Mouse (Mus musculus): ENCODE data around the gene Rdh1. TPM values are rescaled to one million over a fixed set of nuclear protein-coding genes. Genes with fewer than 3 reads are reported as not detected.
"Not testable (repeated sequence)": the region's sequence is repeated elsewhere in the genome, so short reads cannot be mapped to it uniquely, and the experiment has no call there.

Rdh1 gene
- polyA plus RNA-seq, 1 experiment from 2014 or later: 0.04 TPM

DNA sequence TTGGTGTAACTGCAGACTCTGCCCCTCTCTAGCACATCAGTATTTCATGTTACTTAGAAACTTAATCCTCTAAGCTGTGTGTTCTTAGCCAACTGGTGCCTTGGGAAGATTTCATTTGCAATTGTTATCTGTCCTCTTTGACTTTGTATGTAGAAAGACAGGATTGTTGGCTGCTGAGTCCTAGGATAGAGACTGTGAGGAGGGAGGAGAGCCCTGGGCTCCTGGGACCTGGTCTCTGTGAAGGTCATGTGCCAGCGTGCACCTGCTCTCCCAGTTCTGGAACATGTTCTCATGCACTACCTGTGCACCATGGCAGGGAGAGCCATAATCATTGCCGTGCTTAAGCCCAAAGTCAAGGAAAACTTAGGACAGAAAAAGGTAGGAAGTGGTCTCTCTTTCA is 42.1 kb downstream of the Rdh1 start:
- 88% methylated on average over 2 of the region's 2 CpGs for WGBS

DNA sequence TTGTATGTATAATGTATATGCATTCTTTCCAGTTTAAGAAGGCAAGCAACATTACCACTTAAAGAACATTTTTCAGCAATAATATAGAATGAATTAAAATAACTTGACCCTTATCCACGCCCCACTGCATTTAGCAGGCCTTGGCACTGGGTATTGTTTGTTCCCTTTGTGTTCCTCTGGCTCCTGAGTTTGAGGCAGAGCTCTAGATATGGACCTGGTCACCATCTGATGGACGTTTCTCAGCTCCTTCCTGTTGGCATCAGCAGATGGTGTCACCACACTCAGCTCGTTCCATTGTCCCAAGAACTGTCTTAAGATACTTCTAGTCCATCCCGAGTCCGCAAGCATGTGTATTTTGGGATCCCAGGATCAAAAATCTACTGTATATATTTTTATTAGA is 42.7 kb downstream of the Rdh1 start:
- Histone ChIP-seq H3K27me3 (replicated peaks; ENCODE audit: control insufficient read depth, insufficient read depth, low read length) (no peaks in the 10 kb centered on the region), H3K36me3 (ENCODE audit: control insufficient read depth, insufficient read depth, low read length) (no peaks in the 10 kb centered on the region), H3K4me2 (ENCODE audit: low read length) (no peak overlapping the region), H3K9me3 (ENCODE audit: control insufficient read depth, low read length) (no peaks in the 10 kb centered on the region), H3K4me3 (ENCODE audit: low read length) (no peak overlapping the region), H3K27ac (ENCODE audit: low read depth, low read length) (no peak overlapping the region), H3K9ac (ENCODE audit: low read depth, low read length) (no peak overlapping the region), H3K4me1 (ENCODE audit: control insufficient read depth, insufficient read depth, low read depth, low read length) (no peaks in the 10 kb centered on the region)
- 82% methylated on average over 5 of the region's 5 CpGs for WGBS
- ATAC-seq: no peak

More for the DNA sequence above, 42.1 kb downstream of the Rdh1 start:
- Histone ChIP-seq H3K9ac (ENCODE audit: low read depth, low read length) (no peak overlapping the region), H3K27ac (ENCODE audit: low read depth, low read length) (no peak overlapping the region), H3K4me3 (ENCODE audit: low read length) (no peak overlapping the region), H3K4me2 (ENCODE audit: low read length) (no peak overlapping the region), H3K4me1 (ENCODE audit: control insufficient read depth, insufficient read depth, low read depth, low read length) (no peaks in the 10 kb centered on the region), H3K27me3 (replicated peaks; ENCODE audit: control insufficient read depth, insufficient read depth, low read length) (no peaks in the 10 kb centered on the region), H3K36me3 (ENCODE audit: control insufficient read depth, insufficient read depth, low read length) (no peaks in the 10 kb centered on the region), H3K9me3 (ENCODE audit: control insufficient read depth, low read length) (peaks cover 2% of the 10 kb centered on the region)
- ATAC-seq: no peak

DNA sequence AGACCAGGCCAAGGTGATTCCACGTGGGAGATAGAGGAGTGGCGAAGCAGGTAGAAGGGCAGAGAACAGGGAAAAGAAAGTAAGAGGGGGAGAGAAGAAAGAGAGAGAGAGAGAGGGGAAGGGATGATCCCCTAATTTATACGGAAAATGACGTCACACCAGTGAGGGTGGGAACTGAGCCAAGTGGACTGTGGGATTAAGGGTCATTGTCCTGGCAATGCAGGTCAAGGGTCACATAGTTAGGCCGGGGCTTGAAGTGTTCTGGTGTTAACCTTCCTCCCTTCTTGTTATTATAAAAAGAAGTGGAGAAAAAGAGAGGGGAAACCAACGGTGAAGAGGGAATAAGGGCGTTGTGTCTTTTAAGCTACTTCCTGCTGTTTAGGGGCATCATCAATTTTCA is 44.9 kb downstream of the Rdh1 start:
- ATAC-seq: no peak
- Histone ChIP-seq H3K9ac (ENCODE audit: low read depth, low read length) (no peak overlapping the region), H3K4me2 (ENCODE audit: low read length) (no peak overlapping the region), H3K27me3 (replicated peaks; ENCODE audit: control insufficient read depth, insufficient read depth, low read length) (no peaks in the 10 kb centered on the region), H3K27ac (ENCODE audit: low read depth, low read length) (no peak overlapping the region), H3K9me3 (ENCODE audit: control insufficient read depth, low read length) (no peaks in the 10 kb centered on the region), H3K4me3 (ENCODE audit: low read length) (no peak overlapping the region), H3K36me3 (ENCODE audit: control insufficient read depth, insufficient read depth, low read length) (no peaks in the 10 kb centered on the region), H3K4me1 (ENCODE audit: control insufficient read depth, insufficient read depth, low read depth, low read length) (no peaks in the 10 kb centered on the region)
- WGBS: 58% methylated on average over 7 of the region's 7 CpGs

DNA sequence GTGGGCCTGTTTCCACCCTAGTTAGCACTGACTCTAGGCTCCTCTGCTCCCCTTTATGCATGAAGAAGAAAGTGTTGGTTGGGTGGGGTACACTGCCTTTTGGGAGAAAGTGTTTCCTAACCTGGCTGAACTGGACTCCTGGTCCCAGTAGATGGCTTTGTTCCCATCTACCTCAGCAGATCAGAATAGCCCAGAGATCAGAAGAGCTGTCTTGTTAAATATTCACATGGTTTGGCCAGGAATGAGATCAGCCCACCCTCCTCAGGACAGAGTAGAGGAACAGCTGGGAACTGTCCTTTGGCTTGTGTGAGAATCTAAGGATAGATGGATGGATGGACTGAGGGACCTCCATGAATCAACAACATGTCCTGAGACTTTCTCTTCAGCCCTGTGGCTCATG is 56.4 kb downstream of the Rdh1 start:
- Histone ChIP-seq H3K9ac (ENCODE audit: low read depth, low read length) (no peak overlapping the region), H3K4me2 (ENCODE audit: low read length) (no peak overlapping the region), H3K4me1 (ENCODE audit: control insufficient read depth, insufficient read depth, low read depth, low read length) (no peaks in the 10 kb centered on the region), H3K36me3 (ENCODE audit: control insufficient read depth, insufficient read depth, low read length) (no peaks in the 10 kb centered on the region), H3K9me3 (ENCODE audit: control insufficient read depth, low read length) (peaks cover 4% of the 10 kb centered on the region), H3K4me3 (ENCODE audit: low read length) (no peak overlapping the region), H3K27me3 (replicated peaks; ENCODE audit: control insufficient read depth, insufficient read depth, low read length) (no peaks in the 10 kb centered on the region), H3K27ac (ENCODE audit: low read depth, low read length) (no peak overlapping the region)
- ATAC-seq: no peak

DNA sequence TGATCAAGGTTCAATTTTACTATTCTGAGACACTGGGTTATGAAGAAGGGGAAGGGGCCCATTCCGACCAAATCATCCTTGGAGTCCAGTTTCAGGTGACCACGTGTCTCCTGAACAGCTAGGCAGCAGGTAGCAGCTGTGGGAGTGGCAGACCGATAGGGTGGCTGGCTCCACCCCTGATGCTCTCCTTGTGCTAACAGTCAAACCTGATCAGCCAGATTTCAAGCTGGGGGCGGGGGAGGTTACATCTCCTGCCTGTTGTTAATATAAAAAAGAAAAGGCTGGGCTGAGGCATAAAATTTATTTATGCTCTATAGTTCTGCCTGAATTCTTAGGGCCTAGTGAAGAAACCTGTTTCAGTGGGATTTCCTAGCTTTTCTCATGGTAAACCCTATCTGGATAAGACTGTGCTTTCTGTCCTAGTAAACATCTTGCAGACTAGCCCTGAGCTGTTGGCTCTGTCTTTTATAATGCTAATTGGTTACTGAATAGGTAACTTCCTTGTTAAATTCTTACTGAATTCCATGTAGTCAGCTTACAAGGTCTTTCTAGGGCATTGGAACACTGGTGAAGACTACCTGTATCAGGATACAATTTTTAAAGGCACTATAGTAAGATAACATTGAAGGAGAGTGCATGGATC is 57.9 kb downstream of the Rdh1 start:
- not testable (repeated sequence) for H3K36me3 ChIP-seq (ENCODE audit: control insufficient read depth, insufficient read depth, low read length); H3K4me3 ChIP-seq (ENCODE audit: low read length); H3K4me2 ChIP-seq (ENCODE audit: low read length); H3K4me1 ChIP-seq (ENCODE audit: control insufficient read depth, insufficient read depth, low read depth, low read length); ATAC-seq; H3K27me3 ChIP-seq (replicated peaks; ENCODE audit: control insufficient read depth, insufficient read depth, low read length); H3K9me3 ChIP-seq (ENCODE audit: control insufficient read depth, low read length); H3K9ac ChIP-seq (ENCODE audit: low read depth, low read length); H3K27ac ChIP-seq (ENCODE audit: low read depth, low read length)
- 74% methylated on average over 4 of the region's 4 CpGs for WGBS

Other genes with a start within 250 kb of the Rdh1 start
- gene Ndufa4l2, start 244.8 kb upstream of the Rdh1 start, polyA plus RNA-seq (2015; fragmentation: Nextera tagmentation; extraction: Ambion mirVana): 23.2 and 29.5 TPM in 2 replicates
- 52.8 and 59.3 TPM in 2 replicates for gene Shmt2, start 237.3 kb upstream of the Rdh1 start, polyA plus RNA-seq (2015; fragmentation: Nextera tagmentation; extraction: Ambion mirVana)
- 129 and 136 TPM in 2 replicates for gene Nxph4, start 225.2 kb upstream of the Rdh1 start, polyA plus RNA-seq (2015; fragmentation: Nextera tagmentation; extraction: Ambion mirVana)
- gene Lrp1, start 138.6 kb upstream of the Rdh1 start, polyA plus RNA-seq (2015; fragmentation: Nextera tagmentation; extraction: Ambion mirVana): 109 and 125 TPM in 2 replicates
- gene Stat6, start 116.7 kb upstream of the Rdh1 start, polyA plus RNA-seq (2015; fragmentation: Nextera tagmentation; extraction: Ambion mirVana): 6.0 and 8.0 TPM in 2 replicates
- 2.9 and 3.9 TPM in 2 replicates for gene Nemp1, start 92.8 kb upstream of the Rdh1 start, polyA plus RNA-seq (2015; fragmentation: Nextera tagmentation; extraction: Ambion mirVana)
- gene Nab2, start 91.2 kb upstream of the Rdh1 start, polyA plus RNA-seq (2015; fragmentation: Nextera tagmentation; extraction: Ambion mirVana): 2.2 and 3.2 TPM in 2 replicates
- gene Myo1a, start 54.6 kb upstream of the Rdh1 start, polyA plus RNA-seq (2015; fragmentation: Nextera tagmentation; extraction: Ambion mirVana): 0.52 and 0.73 TPM in 2 replicates
- 0.74 and 2.5 TPM in 2 replicates for gene Tac2, start 35.2 kb upstream of the Rdh1 start, polyA plus RNA-seq (2015; fragmentation: Nextera tagmentation; extraction: Ambion mirVana)
- 2.4 TPM in 2 replicates for gene Zbtb39, start 20.2 kb upstream of the Rdh1 start, polyA plus RNA-seq (2015; fragmentation: Nextera tagmentation; extraction: Ambion mirVana)
- 1.9 and 2.0 TPM in 2 replicates for gene Gpr182, start 8.0 kb upstream of the Rdh1 start, polyA plus RNA-seq (2015; fragmentation: Nextera tagmentation; extraction: Ambion mirVana)
- gene Rdh16f1, start 66 bp downstream of the Rdh1 start, polyA plus RNA-seq (2015; fragmentation: Nextera tagmentation; extraction: Ambion mirVana): not detected in 2 replicates
- gene Rdh9, start 16.7 kb downstream of the Rdh1 start, polyA plus RNA-seq (2015; fragmentation: Nextera tagmentation; extraction: Ambion mirVana): 0.20 and 0.21 TPM in 2 replicates
- gene Rdh16, start 41.4 kb downstream of the Rdh1 start, polyA plus RNA-seq (2015; fragmentation: Nextera tagmentation; extraction: Ambion mirVana): not detected in 2 replicates
- gene Rdh19, start 90.2 kb downstream of the Rdh1 start, polyA plus RNA-seq (2015; fragmentation: Nextera tagmentation; extraction: Ambion mirVana): not detected in 2 replicates
- not detected in 2 replicates for gene Rdh16f2, start 106.8 kb downstream of the Rdh1 start, polyA plus RNA-seq (2015; fragmentation: Nextera tagmentation; extraction: Ambion mirVana)
- not detected in 2 replicates for gene Rdh7, start 129.1 kb downstream of the Rdh1 start, polyA plus RNA-seq (2015; fragmentation: Nextera tagmentation; extraction: Ambion mirVana)
- not detected in 2 replicates for gene Sdr9c7, start 138.8 kb downstream of the Rdh1 start, polyA plus RNA-seq (2015; fragmentation: Nextera tagmentation; extraction: Ambion mirVana)
- gene Hsd17b6, start 247.9 kb downstream of the Rdh1 start, polyA plus RNA-seq (2015; fragmentation: Nextera tagmentation; extraction: Ambion mirVana): not detected in 2 replicates

Measured in hindbrain, embryonic 16.5 days (tissue).